Mouse (Mus musculus) embryo, embryonic 11.5 days (tissue): ENCODE data around the gene Stard3nl.
"Not testable (repeated sequence)": the region's sequence is repeated elsewhere in the genome, so short reads cannot be mapped to it uniquely, and the experiment has no call there.

Experiments used
- DNase-seq: peaks from one replicate; pipeline ENCODE4 v3.0.0-alpha.2; 2012; ENCODE audit warnings: low read depth, low spot score

The Stard3nl gene

DNA sequence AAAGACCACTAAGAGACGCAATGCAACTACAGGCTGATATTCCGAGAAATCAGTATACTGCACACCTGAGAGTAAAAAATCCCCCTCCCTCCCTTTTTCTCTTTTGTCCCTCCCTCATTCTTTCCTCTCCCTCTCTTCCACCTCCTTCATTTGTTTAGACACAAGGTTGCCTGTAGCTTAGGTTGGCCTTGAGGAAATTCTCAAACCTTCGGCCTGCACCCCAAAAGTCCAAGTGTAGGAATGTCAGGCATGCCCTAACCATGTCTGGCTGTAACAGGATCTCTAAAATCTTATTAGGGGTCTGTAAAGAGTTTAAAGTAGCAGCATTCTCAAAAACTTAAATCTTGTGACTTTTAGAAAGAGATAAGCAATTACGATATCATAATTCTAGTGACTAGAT is 10.4 kb downstream of the Stard3nl start:
- no peak for DNase-seq

DNA sequence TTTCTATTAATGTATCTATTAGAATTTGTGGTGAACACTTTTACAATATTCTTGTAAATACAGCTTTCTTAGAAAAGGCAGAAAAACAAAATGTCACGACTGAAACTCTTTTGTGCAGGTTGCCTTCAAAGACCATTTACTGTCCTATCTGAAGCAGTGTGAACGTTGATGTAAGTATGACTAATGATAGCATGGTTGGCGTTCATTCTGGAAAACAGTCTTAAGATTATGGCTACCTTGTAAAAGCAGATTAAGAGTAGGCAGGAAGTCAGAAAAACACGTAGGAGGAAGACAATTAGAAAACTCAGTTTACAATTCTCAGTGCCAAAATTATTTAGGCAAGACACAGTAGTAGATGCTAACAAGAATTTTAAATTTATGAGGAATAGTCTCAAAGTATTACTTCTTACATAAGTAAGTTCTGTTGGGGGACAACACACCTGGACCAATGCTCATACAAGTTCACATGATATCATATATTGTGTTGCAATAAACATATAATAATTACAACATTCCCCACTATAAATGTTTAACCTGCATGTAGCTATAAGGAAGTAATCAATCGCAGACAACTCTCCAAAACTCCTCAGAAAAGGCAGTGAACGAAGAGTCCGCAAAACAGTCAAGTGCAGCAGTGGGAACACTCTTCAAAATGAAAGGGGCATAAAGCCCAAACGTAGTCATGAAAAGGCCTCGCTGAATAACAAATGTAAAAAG is 14.3 kb downstream of the Stard3nl start:
- DNase-seq: no peak

DNA sequence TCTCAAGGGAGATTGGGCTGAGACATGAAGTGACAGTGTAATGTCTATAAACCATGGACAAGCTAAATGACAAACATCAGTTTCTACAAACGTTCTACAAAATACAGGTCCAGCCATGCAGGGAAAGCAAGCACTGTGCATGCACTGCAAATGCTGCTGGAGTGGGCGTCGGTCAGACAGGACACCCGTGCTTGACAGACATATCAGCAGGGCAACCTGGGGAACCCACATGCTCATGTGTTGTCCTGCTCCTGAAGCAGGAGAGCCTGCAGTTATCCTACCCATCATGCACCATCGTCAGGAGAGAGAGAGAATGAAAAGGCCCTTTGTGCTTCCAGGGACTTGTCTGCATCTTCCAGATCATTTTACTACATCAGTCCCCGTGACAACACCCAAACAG is 16.3 kb downstream of the Stard3nl start:
- DNase-seq: no peak

DNA sequence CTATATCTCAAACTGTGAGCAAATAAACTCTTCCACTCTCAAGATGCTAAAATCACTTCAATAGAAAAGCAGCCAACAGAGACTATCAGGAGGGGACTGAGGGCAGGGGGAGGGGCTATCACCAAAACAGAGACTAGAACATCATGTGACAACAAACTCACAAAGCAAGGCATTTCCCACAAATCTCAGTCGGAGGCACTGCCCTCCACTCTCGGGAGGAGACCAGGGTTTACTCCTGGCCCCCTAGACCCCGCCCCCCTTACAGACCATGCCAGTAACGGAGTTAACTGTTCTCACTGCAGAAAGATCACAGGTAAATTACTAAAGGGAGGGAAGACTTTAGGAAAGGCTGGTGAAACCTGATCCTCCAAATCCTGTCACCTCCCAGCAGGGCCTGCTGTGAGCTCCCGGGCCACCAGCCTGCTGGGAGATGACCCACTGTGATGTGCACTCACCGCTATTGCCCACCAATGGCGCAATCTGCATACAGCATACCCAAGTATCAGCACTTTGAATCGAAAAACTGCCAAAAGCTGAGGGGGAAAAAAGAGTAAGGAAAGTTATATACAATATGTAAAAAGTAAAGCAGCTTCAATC is 23.4 kb downstream of the Stard3nl start:
- no peak for DNase-seq

- DNase-seq: no peak
Measured at GRCm38 (mm10) chr13:19368817-19369216, 26.8 kb downstream of the Stard3nl start.

GRCm38 (mm10) chr13:19367536-19367935 is 28.1 kb downstream of the Stard3nl start:
- DNase-seq: no peak

- DNase-seq: no peak
Measured at GRCm38 (mm10) chr13:19366866-19367265, 28.7 kb downstream of the Stard3nl start.

DNA sequence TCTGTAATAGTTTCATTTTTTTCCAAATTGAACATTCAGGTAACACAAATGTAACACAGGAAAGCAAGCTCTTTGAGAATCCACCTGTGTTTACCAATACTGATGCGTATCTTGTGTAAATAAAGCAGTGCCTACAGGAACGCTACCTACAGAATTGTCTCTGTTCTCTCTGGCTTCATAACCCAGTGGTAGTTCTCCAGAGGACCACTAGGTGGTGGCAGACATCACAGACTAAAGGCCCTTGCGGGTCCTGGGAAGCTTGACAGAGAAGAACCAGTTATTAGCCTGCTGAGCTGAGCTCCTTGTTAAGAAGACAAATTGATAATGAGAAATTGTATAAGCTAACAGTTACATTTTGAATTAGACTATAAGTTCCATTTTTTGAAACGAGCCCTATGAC is 30.0 kb downstream of the Stard3nl start:
- DNase-seq: peak; percentile 55

- DNase-seq: peak; percentile 42
Measured at GRCm38 (mm10) chr13:19364245-19364772, 31.3 kb downstream of the Stard3nl start.

GRCm38 (mm10) chr13:19362358-19362757 is 33.2 kb downstream of the Stard3nl start:
- DNase-seq: no peak

DNA sequence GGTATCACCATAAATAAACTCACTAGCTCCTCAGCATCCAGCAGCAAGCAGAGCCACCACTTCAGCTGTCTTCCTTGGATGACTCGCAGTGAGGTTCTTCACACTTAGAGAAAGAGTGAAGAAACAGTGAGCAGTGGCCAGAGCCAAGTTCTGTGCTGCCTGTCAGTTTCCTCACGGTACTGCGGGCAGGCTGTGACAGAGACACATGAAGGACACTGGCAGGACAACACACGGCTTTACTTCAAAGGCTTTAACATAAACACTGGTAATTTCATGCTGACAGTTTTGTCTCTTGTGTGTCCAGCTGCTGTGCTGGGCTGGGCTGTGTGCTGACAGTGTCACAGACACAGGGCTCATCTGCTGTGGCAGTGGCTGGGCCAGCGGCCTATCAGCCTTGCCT is 37.6 kb downstream of the Stard3nl start:
- no peak for DNase-seq

GRCm38 (mm10) chr13:19357301-19357700 is 38.3 kb downstream of the Stard3nl start:
- no peak for DNase-seq

GRCm38 (mm10) chr13:19356720-19357119 is 38.9 kb downstream of the Stard3nl start:
- no peak for DNase-seq

- no peak for DNase-seq
Measured at GRCm38 (mm10) chr13:19356120-19356519, 39.5 kb downstream of the Stard3nl start.

- no peak for DNase-seq
Measured at GRCm38 (mm10) chr13:19352795-19353194, 42.8 kb downstream of the Stard3nl start.

GRCm38 (mm10) chr13:19340356-19340755 is 55.2 kb downstream of the Stard3nl start:
- DNase-seq: not testable (repeated sequence)

- not testable (repeated sequence) for DNase-seq
Measured at GRCm38 (mm10) chr13:19336310-19336709, 59.3 kb downstream of the Stard3nl start.
